Mouse (Mus musculus) testis, adult 2 months (tissue): ENCODE measurements at regions not wholly inside any gene's neighbourhood (a gene's known extent, or its start where the extent isn't known, plus 50 kb on each side); places are given as distances from the start of the nearest gene placed in this dataset.

Source experiments
- CTCF ChIP-seq: fragments of 200-500 bp; IDR thresholded peaks from 2 replicates; pipeline ENCODE4 v1.5.1; 2012; ENCODE audit warnings: low read depth, mild to moderate bottlenecking, inconsistent platforms, low read length, moderate library complexity; ENCODE audit not compliant: control insufficient read depth, insufficient read depth, insufficient replicate concordance
- POLR2A ChIP-seq: fragments of 200-500 bp; IDR thresholded peaks from 2 replicates; pipeline ENCODE4 v1.6.1; 2012; ENCODE audit warnings: low read depth, mild to moderate bottlenecking, inconsistent platforms, low read length, moderate library complexity; ENCODE audit not compliant: control insufficient read depth

- TF ChIP-seq CTCF (no peak), POLR2A (no peak)
These were observed 152.4 kb upstream of the Pik3r1 start for GRCm38 (mm10) chr13:101920384-101920783.
